Mouse (Mus musculus) layer of hippocampus, adult 18-20 months (tissue): ENCODE results near the gene LTO1. TPM values are rescaled to one million over a fixed set of nuclear protein-coding genes. Genes with fewer than 3 reads are reported as not detected.

Experiments
- DNase-seq, 2 experiments: peaks; one replicate each; pipeline ENCODE4 v3.0.0; 2022; ENCODE audit warnings: low spot score in 2 of 2
- total RNA-seq, 2 experiments: library from RNA; stranded (reverse); gene quantifications; 2 replicates each; pipeline ENCODE4 v1.2.3; 2021

Gene LTO1
- total RNA-seq, 2 experiments from 2014 or later, result 25.6 to 27.2 TPM

GRCm38 (mm10) chr7:144939344-144940002 lies 24.6 kb downstream of the LTO1 start, which contains the start of gene Ccnd1:
Gene Ccnd1 (minus strand): TSS chr7:144939925.
- peak; percentile 51 to 70 for DNase-seq

DNA sequence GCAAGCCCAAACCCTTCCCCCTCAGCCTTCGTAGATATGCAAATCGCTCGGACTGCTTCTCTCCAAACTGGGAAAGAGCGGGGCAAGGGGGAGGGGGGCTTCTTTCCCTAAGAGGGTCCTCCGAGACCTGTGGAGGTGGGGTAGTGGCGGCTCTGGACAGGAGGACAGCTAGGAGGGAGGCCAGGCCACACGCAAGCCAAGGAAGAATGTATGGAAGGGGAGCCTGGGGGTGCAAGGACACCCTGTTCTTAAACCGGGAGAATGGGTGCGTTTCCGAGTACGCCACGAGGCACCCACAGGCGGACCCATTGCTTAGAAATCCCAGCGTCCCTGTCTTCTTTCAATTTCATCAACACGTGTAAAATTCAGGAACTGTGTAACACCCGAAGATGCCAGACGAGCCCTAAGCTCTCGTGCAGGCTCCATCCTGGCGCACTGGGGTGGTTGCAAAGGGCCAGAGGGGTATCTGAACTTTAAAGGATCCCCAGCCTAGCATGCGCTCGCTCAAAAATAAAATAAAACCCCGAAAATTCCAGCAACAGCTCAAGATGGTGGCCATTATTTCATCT lies 25.2 kb downstream of the LTO1 start:
- no peak for DNase-seq

DNA sequence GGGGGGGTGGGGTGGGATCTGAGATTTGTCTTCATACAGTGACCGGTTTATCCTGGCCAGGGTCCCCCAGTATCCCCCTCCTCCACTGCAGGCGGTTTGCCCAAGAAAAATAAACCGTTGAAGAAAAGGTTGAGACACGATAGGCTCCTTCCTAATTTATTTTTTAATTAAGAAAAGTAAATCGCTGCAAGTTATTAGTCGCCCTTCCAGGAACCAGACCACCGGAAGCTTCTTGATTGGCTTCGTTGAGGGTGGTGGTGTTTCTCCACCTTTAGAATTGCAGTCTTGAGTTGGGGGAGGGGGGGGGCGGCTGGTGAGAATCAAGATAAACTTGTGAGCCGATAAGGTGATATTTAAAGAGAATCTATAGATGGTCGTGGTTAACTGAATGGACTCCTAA lies 25.7 kb downstream of the LTO1 start:
- DNase-seq, result no peak

DNA sequence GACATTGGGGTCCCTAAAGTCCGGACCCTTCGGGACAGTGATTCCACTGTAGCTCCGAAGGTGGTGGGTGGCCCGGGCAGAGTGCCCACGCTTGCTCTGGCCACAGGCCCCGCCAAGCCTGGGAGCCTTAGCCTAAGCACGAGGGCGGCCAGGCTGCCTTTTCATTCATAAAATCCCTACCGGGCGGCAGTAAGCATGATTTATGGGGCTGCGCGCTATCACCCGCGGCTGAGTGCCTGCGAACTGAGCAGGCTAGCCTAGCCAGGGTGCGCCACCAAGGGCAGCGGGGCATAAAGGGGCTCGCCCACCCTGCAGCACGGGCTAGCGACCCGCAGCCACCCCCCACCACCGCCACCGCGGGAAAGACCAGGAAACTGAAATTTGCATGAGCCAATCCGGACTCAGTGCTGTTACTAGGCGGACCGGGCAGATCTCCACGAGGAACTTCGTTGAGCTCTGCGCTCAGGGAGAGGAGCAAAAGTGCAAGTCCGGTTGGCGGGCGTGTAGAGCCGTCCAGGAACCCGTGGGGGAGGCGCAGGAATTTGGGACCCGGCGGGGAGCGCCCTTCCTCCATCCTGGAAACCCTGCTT lies 26.4 kb downstream of the LTO1 start:
- peak in 1 of 2 experiments; percentile 69 for DNase-seq

DNA sequence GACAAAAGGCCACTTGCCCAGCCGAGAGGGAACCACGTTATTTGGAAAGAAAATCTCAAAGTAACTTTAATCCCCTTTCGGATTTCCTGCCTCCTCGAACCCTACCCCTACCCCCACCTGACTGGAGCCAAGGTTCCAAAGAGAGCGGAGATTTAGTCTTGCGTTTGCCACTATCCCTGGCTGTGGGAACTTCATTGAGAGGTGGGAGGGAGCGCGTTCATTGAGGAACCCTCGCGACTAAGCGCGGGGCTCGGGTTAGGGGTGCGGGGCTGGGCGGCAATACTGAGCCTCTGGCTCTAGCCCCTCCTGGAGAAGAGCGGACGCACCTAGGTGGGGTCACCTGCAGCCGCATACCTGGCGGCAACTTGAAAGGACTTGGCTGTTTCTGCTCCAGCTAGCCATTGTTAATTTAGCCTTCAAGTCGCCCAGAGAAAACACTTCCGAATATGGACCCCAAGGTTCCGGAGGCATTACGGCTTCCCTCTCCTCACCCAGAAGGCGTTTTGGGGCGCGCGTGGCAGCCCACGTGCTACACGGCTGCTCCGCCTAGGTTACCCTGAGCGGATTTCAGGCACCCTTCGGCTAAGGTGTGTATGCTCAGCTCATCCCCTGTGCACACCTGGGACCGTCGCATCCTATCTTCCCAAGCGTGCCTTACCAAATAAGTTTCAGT lies 27.3 kb downstream of the LTO1 start:
- no peak for DNase-seq

GRCm38 (mm10) chr7:144942744-144943135 lies 27.8 kb downstream of the LTO1 start:
- no peak for DNase-seq

DNA sequence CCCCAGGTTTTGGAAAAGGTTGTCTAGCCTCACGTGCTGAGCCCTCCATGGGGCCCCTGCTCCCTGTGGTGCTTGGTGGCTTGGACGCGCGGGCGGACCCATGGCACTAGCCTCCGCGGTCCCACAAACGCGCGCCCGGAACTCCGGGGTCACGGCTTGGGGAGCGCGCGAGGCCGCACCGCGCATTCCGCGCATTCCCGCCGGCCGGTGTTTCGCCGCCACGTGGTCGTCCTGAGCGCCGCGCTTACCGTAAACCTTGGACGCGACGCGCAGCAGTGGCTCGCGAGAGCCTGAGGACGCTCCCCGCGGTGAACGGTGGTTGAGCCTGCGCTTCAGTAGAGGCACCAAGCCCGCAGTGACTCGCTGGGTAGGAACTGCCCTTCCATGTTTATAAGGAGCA lies 28.4 kb downstream of the LTO1 start:
- peak in 1 of 2 experiments; percentile 63 for DNase-seq

DNA sequence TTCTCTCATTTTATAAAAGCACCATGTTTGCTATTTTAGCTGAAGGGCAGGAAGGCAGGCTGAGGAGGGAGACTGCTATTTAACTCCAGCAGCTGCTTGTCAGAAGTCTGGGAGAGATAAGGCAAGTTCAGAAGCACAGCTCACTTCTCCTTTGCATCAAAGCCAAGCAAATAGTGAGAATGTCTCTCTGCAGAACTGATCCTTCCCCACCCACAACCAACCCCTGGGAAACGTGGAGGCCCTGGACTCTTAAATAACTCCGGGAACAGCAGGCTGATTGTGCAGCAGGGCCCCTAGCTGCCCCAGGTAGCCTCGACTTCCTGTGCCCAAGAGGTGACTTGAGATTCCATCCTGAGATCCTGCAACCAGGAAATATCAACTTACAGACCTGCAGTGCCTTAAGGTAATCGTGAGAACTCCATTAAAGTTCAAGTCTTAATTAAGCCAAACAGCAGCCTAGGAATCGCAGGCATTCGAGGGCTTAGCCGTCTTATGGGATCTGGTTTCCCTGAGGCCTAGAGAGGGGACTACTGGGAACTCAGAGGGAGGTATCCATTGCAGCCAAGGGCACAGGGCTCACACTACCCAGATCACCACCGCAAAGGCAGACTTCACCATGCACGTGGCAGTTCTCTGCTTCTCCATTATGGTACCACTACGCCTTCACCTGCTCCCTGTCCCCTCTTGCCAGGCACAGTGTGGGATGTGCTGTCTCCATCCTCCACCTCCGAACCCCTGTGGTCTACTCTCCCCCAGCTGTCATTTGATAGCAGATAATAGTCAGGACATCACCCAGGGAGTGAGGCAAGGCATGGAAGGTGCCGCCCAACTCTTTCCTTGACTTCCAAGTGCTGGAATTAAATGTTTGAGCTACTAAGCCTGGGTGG lies 43.9 kb downstream of the LTO1 start:
- no peak for DNase-seq

DNA sequence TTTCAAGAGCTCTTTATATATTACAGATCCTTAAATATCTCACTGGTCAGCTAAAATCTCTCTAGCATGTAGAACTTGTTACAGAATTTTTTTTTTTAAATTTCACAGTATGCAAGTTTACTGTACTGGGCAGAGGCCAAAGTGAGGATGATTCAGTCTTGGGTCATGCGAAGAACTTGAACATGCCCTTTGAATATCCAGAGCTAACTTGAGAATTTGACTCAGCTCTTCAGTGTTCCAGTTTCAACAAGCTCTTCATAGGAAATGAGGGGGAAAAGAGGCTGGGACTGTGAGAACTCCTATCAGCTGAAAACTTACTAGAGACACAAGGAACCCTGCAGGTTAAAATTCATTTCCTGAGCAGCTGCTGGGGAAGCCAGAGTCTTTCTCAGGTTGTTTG lies 49.0 kb downstream of the LTO1 start:
- no peak for DNase-seq

DNA sequence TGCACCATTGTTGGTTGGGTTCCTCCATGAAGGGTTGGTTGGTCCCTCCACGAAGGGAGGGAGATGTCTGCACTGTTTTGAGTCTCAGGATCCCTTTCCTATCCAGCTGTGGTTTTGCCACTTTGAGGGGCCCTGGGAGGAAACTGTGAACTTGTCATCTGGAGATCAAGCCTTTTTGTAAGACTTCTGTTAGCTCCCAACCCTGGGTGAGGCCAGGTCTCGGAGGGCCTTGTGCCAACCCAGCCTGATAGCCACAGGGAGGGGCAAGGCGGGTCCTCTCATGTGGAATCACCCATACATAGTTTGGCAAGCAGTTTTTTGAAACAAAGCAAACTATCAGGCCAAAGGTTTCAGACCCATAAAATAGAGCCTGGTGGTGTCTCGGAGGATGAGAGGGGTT lies 49.4 kb downstream of the LTO1 start:
- no peak for DNase-seq

- no peak for DNase-seq
Measured at GRCm38 (mm10) chr7:144965893-144966292, 51.0 kb downstream of the LTO1 start.

- no peak for DNase-seq
Measured at GRCm38 (mm10) chr7:144970997-144971768, 56.3 kb downstream of the LTO1 start.

DNA sequence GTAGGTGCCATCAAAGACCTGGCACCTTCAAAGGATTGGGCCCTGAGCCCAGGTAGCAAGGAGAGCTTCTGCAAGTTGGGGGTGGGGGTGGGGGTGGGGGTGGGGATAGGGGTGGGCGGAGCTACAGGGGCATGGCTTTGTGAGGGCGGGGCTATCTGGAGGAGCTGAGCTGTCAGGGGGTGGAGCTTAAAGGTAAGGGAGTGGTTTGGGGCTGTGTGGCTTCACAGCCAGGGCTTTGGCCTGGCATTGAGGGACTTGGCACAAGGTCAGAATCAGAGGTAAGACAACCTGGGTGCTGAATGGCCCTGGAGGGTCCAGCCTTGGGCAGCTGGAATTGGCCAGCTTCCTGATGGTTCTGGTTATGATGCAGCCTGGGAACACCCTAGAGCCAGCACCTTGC lies 56.9 kb downstream of the LTO1 start:
- no peak for DNase-seq

DNA sequence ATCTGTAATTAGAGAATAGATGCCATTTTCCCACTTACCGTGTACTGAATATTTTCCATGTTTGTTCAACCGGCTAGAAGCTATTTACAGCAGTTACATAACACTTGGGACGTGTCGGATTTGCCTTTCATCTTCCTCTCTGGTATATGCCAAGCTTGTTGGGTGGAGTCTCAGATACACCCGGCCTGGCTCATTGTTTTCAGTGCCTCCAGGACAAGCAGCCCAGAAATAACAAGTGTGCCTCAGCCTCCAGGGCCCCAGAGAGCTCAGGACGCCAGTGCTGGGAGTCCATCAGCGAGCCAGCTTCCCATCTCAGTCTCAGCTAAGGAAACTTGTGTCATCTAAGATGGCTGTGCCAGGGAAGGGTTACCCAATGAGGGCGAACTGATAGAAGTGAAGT lies 58.6 kb downstream of the LTO1 start:
- DNase-seq, result peak in 1 of 2 experiments; percentile 7

GRCm38 (mm10) chr7:144977121-144977520 lies 62.2 kb downstream of the LTO1 start:
- DNase-seq, result no peak

DNA sequence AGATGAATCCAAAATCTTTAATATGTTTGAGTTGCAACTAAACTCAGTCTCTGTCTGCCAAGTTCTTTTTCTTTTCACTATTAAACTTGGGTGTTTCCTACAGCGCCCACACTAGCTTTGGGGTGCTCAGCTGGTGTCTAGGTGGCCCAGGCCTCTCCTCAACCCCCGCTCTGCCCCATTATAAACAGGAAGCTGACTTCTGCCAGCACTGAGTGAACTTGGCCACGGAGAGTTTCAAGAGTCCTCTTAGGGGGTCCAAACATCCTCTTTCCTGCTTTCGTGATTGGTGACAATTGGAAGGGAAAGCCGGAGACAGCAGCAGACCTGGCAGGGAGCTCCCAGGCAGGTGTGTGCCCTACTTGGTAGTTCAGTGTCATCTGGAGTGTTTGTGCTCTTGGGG lies 64.9 kb downstream of the LTO1 start:
- no peak for DNase-seq
